Mouse (Mus musculus) kidney, embryonic 14.5 days (tissue): Measurements from ENCODE around the gene Rps17. TPM values are rescaled to one million over a fixed set of nuclear protein-coding genes. Genes with fewer than 3 reads are reported as not detected.

Experiments used
- ATAC-seq: fragments of 200-750 bp; cut with Nextera tagmentation; 2 replicates; pipeline ENCODE4 v1.8.0; 2017; ENCODE audit warnings: moderate number of reproducible peaks, mild to moderate bottlenecking, moderate TSS enrichment, moderate library complexity; ENCODE audit not compliant: low FRiP score, low TSS enrichment
- H3K27ac ChIP-seq: fragments of 300-500 bp; sonication (generic); 2 replicates; pipeline ENCODE4 v1.5.1; 2014; ENCODE audit warnings: low read depth, mild to moderate bottlenecking, low read length, moderate library complexity, mixed read lengths
- H3K27me3 ChIP-seq: fragments of 300-500 bp; sonication (generic); 2 replicates; pipeline ENCODE4 v1.6.1; 2014; ENCODE audit warnings: mild to moderate bottlenecking, low read length; ENCODE audit not compliant: control insufficient read depth, insufficient read depth
- H3K36me3 ChIP-seq: fragments of 300-500 bp; sonication (generic); 2 replicates; pipeline ENCODE4 v1.6.1; 2014; ENCODE audit warnings: low read length, mixed read lengths; ENCODE audit not compliant: control insufficient read depth, insufficient read depth
- H3K4me1 ChIP-seq: fragments of 300-500 bp; sonication (generic); 2 replicates; pipeline ENCODE4 v1.6.1; 2014; ENCODE audit warnings: low read length, mixed read lengths; ENCODE audit not compliant: control insufficient read depth, insufficient read depth
- H3K4me2 ChIP-seq: fragments of 300-500 bp; sonication (generic); replicated peaks from 2 replicates; pipeline ENCODE4 v1.6.1; 2014; ENCODE audit warnings: low read depth, mild to moderate bottlenecking, low read length
- H3K4me3 ChIP-seq: fragments of 300-500 bp; sonication (generic); 2 replicates; pipeline ENCODE4 v1.5.1; 2014; ENCODE audit warnings: mild to moderate bottlenecking, low read length
- H3K9ac ChIP-seq: fragments of 300-500 bp; sonication (generic); 2 replicates; pipeline ENCODE4 v1.6.1; 2014; ENCODE audit warnings: low read depth, mild to moderate bottlenecking, low read length, moderate library complexity
- H3K9me3 ChIP-seq: fragments of 300-500 bp; sonication (generic); 2 replicates; pipeline ENCODE4 v1.6.1; 2016; ENCODE audit warnings: low read length; ENCODE audit not compliant: control insufficient read depth
- WGBS: fragments of 180-500 bp; shearing (Covaris S2); extraction: QIAGEN DNeasy Blood & Tissue Kit; methylation state at CpG from one replicate; pipeline ENCODE4 v1.1.7; 2014; 5-methylcytosine and 5-hydroxymethylcytosine counted together
- polyA plus RNA-seq: library from polyadenylated mRNA; unstranded; fragments of >200 nt; fragmentation: Nextera tagmentation; extraction: Ambion mirVana; gene quantifications from 2 replicates; pipeline ENCODE4 v1.2.1, GENCODE M21; 2014

Gene Rps17
- polyA plus RNA-seq, 1 experiment from 2014 or later, result 1,503 TPM

GRCm38 (mm10) chr7:81319749-81320148 is 25.3 kb downstream of the Rps17 start:
- Histone ChIP-seq H3K9ac (no peak overlapping the region), H3K4me3 (no peak overlapping the region), H3K27ac (no peak overlapping the region), H3K36me3 (no peaks in the 10 kb centered on the region), H3K27me3 (no peaks in the 10 kb centered on the region), H3K4me1 (no peaks in the 10 kb centered on the region), H3K9me3 (no peaks in the 10 kb centered on the region), H3K4me2 (no peak overlapping the region)
- ATAC-seq, result no peak
- 53% methylated on average over 6 of the region's 6 CpGs for WGBS

GRCm38 (mm10) chr7:81315583-81315982 is 29.5 kb downstream of the Rps17 start:
- Histone ChIP-seq H3K9me3 (no peaks in the 10 kb centered on the region), H3K9ac (no peak overlapping the region), H3K4me1 (no peaks in the 10 kb centered on the region), H3K27ac (no peak overlapping the region), H3K27me3 (no peaks in the 10 kb centered on the region), H3K36me3 (no peaks in the 10 kb centered on the region), H3K4me3 (no peak overlapping the region), H3K4me2 (no peak overlapping the region)
- 60% methylated on average over 8 of the region's 8 CpGs for WGBS
- ATAC-seq, result no peak

- no peak overlapping the region for H3K4me3 ChIP-seq
- no peak for ATAC-seq
- no peaks in the 10 kb centered on the region for H3K27me3 ChIP-seq
- no peak overlapping the region for H3K4me2 ChIP-seq
- H3K27ac ChIP-seq, result no peak overlapping the region
- H3K36me3 ChIP-seq, result no peaks in the 10 kb centered on the region
- no peaks in the 10 kb centered on the region for H3K4me1 ChIP-seq
- no peaks in the 10 kb centered on the region for H3K9me3 ChIP-seq
- H3K9ac ChIP-seq, result no peak overlapping the region
Measured at GRCm38 (mm10) chr7:81311581-81311980, 33.5 kb downstream of the Rps17 start.

- Histone ChIP-seq H3K4me1 (no peaks in the 10 kb centered on the region), H3K4me3 (no peak overlapping the region), H3K27me3 (no peaks in the 10 kb centered on the region), H3K9ac (no peak overlapping the region), H3K9me3 (no peaks in the 10 kb centered on the region), H3K27ac (no peak overlapping the region), H3K4me2 (no peak overlapping the region), H3K36me3 (no peaks in the 10 kb centered on the region)
- 92% methylated on average over 1 of the region's 1 CpGs for WGBS
- ATAC-seq, result no peak
Measured at GRCm38 (mm10) chr7:81311130-81311529, 33.9 kb downstream of the Rps17 start.

- H3K27ac ChIP-seq, result no peak overlapping the region
- 86% methylated on average over 6 of the region's 6 CpGs for WGBS
- no peak overlapping the region for H3K4me3 ChIP-seq
- no peaks in the 10 kb centered on the region for H3K4me1 ChIP-seq
- no peaks in the 10 kb centered on the region for H3K27me3 ChIP-seq
- ATAC-seq, result no peak
- H3K4me2 ChIP-seq, result no peak overlapping the region
- no peak overlapping the region for H3K9ac ChIP-seq
- H3K9me3 ChIP-seq, result no peaks in the 10 kb centered on the region
- no peaks in the 10 kb centered on the region for H3K36me3 ChIP-seq
Measured at GRCm38 (mm10) chr7:81309247-81309646, 35.8 kb downstream of the Rps17 start.

- WGBS, result 67% methylated on average over 8 of the region's 8 CpGs
- H3K4me2 ChIP-seq, result no peak overlapping the region
- H3K27me3 ChIP-seq, result no peaks in the 10 kb centered on the region
- H3K4me3 ChIP-seq, result no peak overlapping the region
- no peak for ATAC-seq
- H3K4me1 ChIP-seq, result no peaks in the 10 kb centered on the region
- no peaks in the 10 kb centered on the region for H3K9me3 ChIP-seq
- no peaks in the 10 kb centered on the region for H3K36me3 ChIP-seq
- H3K9ac ChIP-seq, result no peak overlapping the region
- no peak overlapping the region for H3K27ac ChIP-seq
Measured at GRCm38 (mm10) chr7:81307735-81308134, 37.3 kb downstream of the Rps17 start.

- no peak for ATAC-seq
- WGBS, result 86% methylated on average over 5 of the region's 5 CpGs
Measured at GRCm38 (mm10) chr7:81304675-81305074, 40.4 kb downstream of the Rps17 start.

GRCm38 (mm10) chr7:81304100-81304499 is 41.0 kb downstream of the Rps17 start:
- no peak overlapping the region for H3K4me3 ChIP-seq
- H3K9ac ChIP-seq, result no peak overlapping the region
- H3K4me2 ChIP-seq, result no peak overlapping the region
- H3K4me1 ChIP-seq, result no peaks in the 10 kb centered on the region
- H3K27ac ChIP-seq, result no peak overlapping the region
- no peaks in the 10 kb centered on the region for H3K36me3 ChIP-seq
- 62% methylated on average over 5 of the region's 5 CpGs for WGBS
- H3K9me3 ChIP-seq, result no peaks in the 10 kb centered on the region
- H3K27me3 ChIP-seq, result no peaks in the 10 kb centered on the region
- ATAC-seq, result no peak

More at GRCm38 (mm10) chr7:81304675-81305074, 40.4 kb downstream of the Rps17 start:
- Histone ChIP-seq H3K4me2 (no peak overlapping the region), H3K4me1 (no peaks in the 10 kb centered on the region), H3K4me3 (no peak overlapping the region), H3K27ac (no peak overlapping the region), H3K9me3 (no peaks in the 10 kb centered on the region), H3K36me3 (no peaks in the 10 kb centered on the region), H3K27me3 (no peaks in the 10 kb centered on the region), H3K9ac (no peak overlapping the region)

GRCm38 (mm10) chr7:81303682-81304081 is 41.4 kb downstream of the Rps17 start:
- WGBS, result 81% methylated on average over 2 of the region's 2 CpGs
- no peaks in the 10 kb centered on the region for H3K9me3 ChIP-seq
- H3K4me3 ChIP-seq, result no peak overlapping the region
- no peak overlapping the region for H3K4me2 ChIP-seq
- no peaks in the 10 kb centered on the region for H3K4me1 ChIP-seq
- no peak overlapping the region for H3K27ac ChIP-seq
- no peaks in the 10 kb centered on the region for H3K27me3 ChIP-seq
- ATAC-seq, result no peak
- no peak overlapping the region for H3K9ac ChIP-seq
- H3K36me3 ChIP-seq, result no peaks in the 10 kb centered on the region

GRCm38 (mm10) chr7:81301323-81301722 is 43.7 kb downstream of the Rps17 start:
- H3K4me2 ChIP-seq, result no peak overlapping the region
- H3K4me3 ChIP-seq, result no peak overlapping the region
- no peak overlapping the region; the same call in 1 of the 2 replicates for H3K9ac ChIP-seq
- no peaks in the 10 kb centered on the region for H3K27me3 ChIP-seq
- 49% methylated on average over 7 of the region's 7 CpGs for WGBS
- no peaks in the 10 kb centered on the region for H3K9me3 ChIP-seq
- H3K4me1 ChIP-seq, result peaks cover 4% of the 10 kb centered on the region; the same call in 1 of the 2 replicates
- no peak for ATAC-seq
- no peak overlapping the region for H3K27ac ChIP-seq
- H3K36me3 ChIP-seq, result no peaks in the 10 kb centered on the region
